Mouse (Mus musculus) fat pad, adult 2 months (tissue): Measurements from ENCODE around the gene Pprc1.
A peak's percentile ranks its signal among the peaks of the same experiment; 100 is the strongest.

Source experiments
- DNase-seq: peaks from one replicate; pipeline ENCODE4 v3.0.0-alpha.2; 2011; ENCODE audit warnings: low read depth, low spot score; ENCODE audit errors: extremely low read depth

Pprc1 gene

GRCm38 (mm10) chr19:46044271-46044992, at the start of gene Pprc1:
Gene Pprc1, plus strand, starts transcription at chr19:46044886.
- no peak for DNase-seq

GRCm38 (mm10) chr19:45997365-45997764, 47.3 kb upstream of the Pprc1 start:
- DNase-seq = no peak

- DNase-seq = peak; percentile 83
Observed at GRCm38 (mm10) chr19:45997785-45998693, 46.6 kb upstream of the Pprc1 start, which contains the start of gene Armh3. Gene Armh3, minus strand, starts transcription at chr19:45998488.

GRCm38 (mm10) chr19:45998694-45999217, 45.9 kb upstream of the Pprc1 start:
- no peak for DNase-seq

GRCm38 (mm10) chr19:45999378-45999777, 45.3 kb upstream of the Pprc1 start:
- peak; percentile 66 for DNase-seq

- no peak for DNase-seq
Observed at GRCm38 (mm10) chr19:46002279-46002678, 42.4 kb upstream of the Pprc1 start.

- no peak for DNase-seq
Observed at GRCm38 (mm10) chr19:46003371-46004226, 41.1 kb upstream of the Pprc1 start, which contains the start of gene Hps6. Gene Hps6, plus strand, starts transcription at chr19:46003508.

GRCm38 (mm10) chr19:46004814-46005466, 39.7 kb upstream of the Pprc1 start:
- no peak for DNase-seq

- DNase-seq = no peak
Observed at GRCm38 (mm10) chr19:46005680-46006079, 39.0 kb upstream of the Pprc1 start.

GRCm38 (mm10) chr19:46014572-46015178, 30.0 kb upstream of the Pprc1 start:
- no peak for DNase-seq

- no peak for DNase-seq
Observed at GRCm38 (mm10) chr19:46016023-46016422, 28.7 kb upstream of the Pprc1 start.

- DNase-seq = no peak
Observed at GRCm38 (mm10) chr19:46024959-46025358, 19.7 kb upstream of the Pprc1 start.

GRCm38 (mm10) chr19:46026567-46026966, 18.1 kb upstream of the Pprc1 start:
- no peak for DNase-seq

GRCm38 (mm10) chr19:46028747-46029320, 15.9 kb upstream of the Pprc1 start:
- DNase-seq = no peak

GRCm38 (mm10) chr19:46029652-46030051, 15.0 kb upstream of the Pprc1 start:
- DNase-seq = no peak

GRCm38 (mm10) chr19:46030196-46030983, 14.3 kb upstream of the Pprc1 start:
- DNase-seq = no peak

GRCm38 (mm10) chr19:46031689-46032432, 12.8 kb upstream of the Pprc1 start:
- no peak for DNase-seq
